Mouse (Mus musculus) neural tube, embryonic 12.5 days (tissue): ENCODE data around the gene Pex7. TPM values are rescaled to one million over a fixed set of nuclear protein-coding genes. Genes with fewer than 3 reads are reported as not detected.
A peak's percentile ranks its signal among the peaks of the same experiment; 100 is the strongest.

Source experiments
- ATAC-seq: fragments of 200-750 bp; cut with Nextera tagmentation; 2 replicates; pipeline ENCODE4 v1.8.0; 2017; ENCODE audit warnings: low read depth, mild to moderate bottlenecking, moderate TSS enrichment, moderate library complexity; ENCODE audit not compliant: low FRiP score
- H3K27ac ChIP-seq: fragments of 300-500 bp; sonication (generic); 2 replicates; pipeline ENCODE4 v1.5.1; 2016
- H3K27me3 ChIP-seq: fragments of 300-500 bp; sonication (generic); replicated peaks from 2 replicates; pipeline ENCODE4 v1.6.1; 2016; ENCODE audit warnings: mild to moderate bottlenecking
- H3K36me3 ChIP-seq: fragments of 300-500 bp; sonication (generic); 2 replicates; pipeline ENCODE4 v1.6.1; 2016; ENCODE audit warnings: mild to moderate bottlenecking
- H3K4me1 ChIP-seq: fragments of 300-500 bp; sonication (generic); 2 replicates; pipeline ENCODE4 v1.6.1; 2016
- H3K4me2 ChIP-seq: fragments of 300-500 bp; sonication (generic); replicated peaks from 2 replicates; pipeline ENCODE4 v1.6.1; 2016; ENCODE audit warnings: mild to moderate bottlenecking
- H3K4me3 ChIP-seq: fragments of 300-500 bp; sonication (generic); 2 replicates; pipeline ENCODE4 v1.5.1; 2016
- H3K9ac ChIP-seq: fragments of 300-500 bp; sonication (generic); 2 replicates; pipeline ENCODE4 v1.6.1; 2016; ENCODE audit warnings: mild to moderate bottlenecking
- H3K9me3 ChIP-seq: fragments of 300-500 bp; sonication (generic); 2 replicates; pipeline ENCODE4 v1.6.1; 2016; ENCODE audit warnings: mild to moderate bottlenecking
- WGBS: fragments of 180-500 bp; shearing (Covaris S2); methylation state at CpG from one replicate; pipeline ENCODE4 v1.1.7; 2016; 5-methylcytosine and 5-hydroxymethylcytosine counted together
- polyA plus RNA-seq: library from polyadenylated mRNA; unstranded; fragments of >200 nt; fragmentation: Nextera tagmentation; extraction: Ambion mirVana; gene quantifications from 2 replicates; pipeline ENCODE4 v1.2.1, GENCODE M21; 2016

Gene Pex7
- polyA plus RNA-seq: 24.8 and 26.4 TPM in 2 replicates

DNA sequence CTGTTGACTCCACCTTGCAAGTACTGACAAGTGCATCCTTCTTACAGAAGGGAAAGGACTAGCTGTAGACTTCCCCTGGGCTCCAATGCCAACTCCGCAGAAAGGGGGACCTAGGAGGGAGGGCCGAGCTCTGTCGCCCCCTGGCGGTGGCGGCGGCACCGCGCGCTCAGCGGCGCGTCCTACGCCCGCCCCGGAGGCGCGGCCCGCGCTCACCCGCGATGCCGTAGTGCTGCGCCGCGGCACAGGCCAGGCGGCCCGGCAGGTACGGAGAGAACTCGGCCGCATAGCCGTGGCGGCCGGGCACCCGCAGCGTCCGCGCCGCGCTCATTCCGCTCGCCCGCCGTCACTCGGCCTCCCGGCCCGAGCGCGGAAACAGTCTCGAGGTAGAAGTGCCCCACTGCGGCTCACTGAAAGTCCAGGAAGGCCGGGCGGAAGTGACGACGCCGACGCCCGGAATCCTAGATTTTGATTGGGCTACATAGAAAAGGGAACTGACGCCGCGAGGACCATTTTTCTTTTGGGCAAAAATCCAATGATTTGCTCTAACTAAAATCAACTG lies at the start of gene Pex7:
Gene Pex7, minus strand, starts transcription at position 444 of the 559 bp plus-strand sequence.
- peak; percentile 99 for ATAC-seq
- H3K9me3 ChIP-seq: no peaks in the 10 kb centered on the region
- peak within 1 kb of the TSS; percentile 83 for H3K9ac ChIP-seq
- no peaks in the 10 kb centered on the region for H3K27me3 ChIP-seq
- WGBS: under 1% methylated on average over 60 of the region's 60 CpGs
- peak within 1 kb of the TSS; percentile 76 for H3K4me3 ChIP-seq
- no peaks in the 10 kb centered on the region for H3K36me3 ChIP-seq
- H3K4me2 ChIP-seq: peak within 1 kb of the TSS; percentile 31
- no peaks in the 10 kb centered on the region for H3K4me1 ChIP-seq
- H3K27ac ChIP-seq: peak within 1 kb of the TSS; percentile 91; the same call in 1 of the 2 replicates

DNA sequence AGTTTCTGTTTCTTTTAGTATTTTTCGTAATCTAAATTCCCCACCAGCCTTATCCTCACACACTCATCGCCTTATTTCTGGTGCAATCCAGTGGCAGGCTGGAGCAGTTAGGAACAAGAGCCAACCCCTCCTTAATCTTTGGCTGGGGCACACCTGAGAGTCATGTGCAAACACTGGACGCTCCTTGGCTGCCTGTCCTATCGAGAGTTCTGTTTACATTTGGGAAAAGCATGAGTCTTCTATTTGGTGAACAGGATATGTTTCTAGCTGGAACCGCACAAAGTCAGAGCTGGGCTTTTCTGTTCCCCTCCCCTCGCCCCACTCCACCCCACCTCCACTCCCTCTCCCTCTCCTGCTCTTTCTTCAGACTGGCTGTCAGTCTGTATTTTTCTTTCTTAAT lies 49.3 kb upstream of the Pex7 start:
- no peak for ATAC-seq
- WGBS: 89% methylated on average over 6 of the region's 6 CpGs
- H3K4me3 ChIP-seq: no peak overlapping the region
- H3K27me3 ChIP-seq: no peaks in the 10 kb centered on the region
- H3K36me3 ChIP-seq: no peaks in the 10 kb centered on the region
- H3K9me3 ChIP-seq: no peaks in the 10 kb centered on the region
- H3K27ac ChIP-seq: no peak overlapping the region
- no peaks in the 10 kb centered on the region for H3K4me1 ChIP-seq
- no peak overlapping the region for H3K4me2 ChIP-seq
- H3K9ac ChIP-seq: no peak overlapping the region

DNA sequence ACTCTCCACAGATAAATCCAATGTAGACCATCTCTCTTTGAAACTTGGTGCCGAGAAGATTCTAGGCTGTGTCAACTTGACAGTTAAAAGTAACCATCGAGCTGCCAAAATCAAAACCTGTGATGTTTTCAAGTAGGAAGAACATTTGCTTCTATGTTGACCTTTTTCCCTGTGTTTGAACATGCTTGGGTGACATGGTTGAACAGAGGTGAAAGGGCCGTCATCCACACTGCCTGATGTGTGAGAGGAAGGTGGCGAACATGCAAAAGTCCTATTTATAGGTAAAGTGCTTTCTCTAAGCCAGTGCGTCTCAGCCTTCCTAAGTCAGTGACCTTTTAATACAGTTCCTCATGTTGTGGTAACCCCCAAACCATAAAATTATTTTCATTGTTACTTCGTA lies 48.3 kb upstream of the Pex7 start:
- no peak for ATAC-seq
- 89% methylated on average over 6 of the region's 6 CpGs for WGBS

DNA sequence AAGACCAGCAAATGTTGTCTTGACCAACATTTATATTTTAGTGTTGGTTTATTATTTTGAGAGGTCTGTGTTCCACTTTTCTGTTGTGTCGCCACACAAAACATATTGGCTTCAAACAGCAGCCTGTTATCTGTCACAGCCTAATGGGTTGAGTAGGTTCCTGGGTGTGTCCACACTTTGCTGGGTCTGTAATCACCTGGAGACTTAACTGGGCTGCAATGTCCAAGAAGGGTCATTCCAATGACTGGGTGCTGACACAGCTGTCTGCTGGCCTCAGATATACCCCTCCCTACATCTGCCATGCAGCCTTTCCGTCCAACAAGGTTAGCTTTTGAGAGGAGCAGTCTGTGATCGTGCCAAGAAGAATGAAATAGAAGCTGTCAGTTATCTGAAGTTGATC lies 47.1 kb upstream of the Pex7 start:
- Histone ChIP-seq H3K9me3 (no peaks in the 10 kb centered on the region), H3K4me1 (no peaks in the 10 kb centered on the region), H3K4me3 (no peak overlapping the region), H3K27me3 (no peaks in the 10 kb centered on the region), H3K4me2 (no peak overlapping the region), H3K36me3 (no peaks in the 10 kb centered on the region), H3K27ac (no peak overlapping the region), H3K9ac (no peak overlapping the region)
- no peak for ATAC-seq
- WGBS: 83% methylated on average over 3 of the region's 3 CpGs

More for the DNA sequence above, 48.3 kb upstream of the Pex7 start:
- Histone ChIP-seq H3K36me3 (no peaks in the 10 kb centered on the region), H3K27me3 (no peaks in the 10 kb centered on the region), H3K4me1 (no peaks in the 10 kb centered on the region), H3K27ac (no peak overlapping the region), H3K4me3 (no peak overlapping the region), H3K9ac (no peak overlapping the region), H3K9me3 (no peaks in the 10 kb centered on the region), H3K4me2 (no peak overlapping the region)

DNA sequence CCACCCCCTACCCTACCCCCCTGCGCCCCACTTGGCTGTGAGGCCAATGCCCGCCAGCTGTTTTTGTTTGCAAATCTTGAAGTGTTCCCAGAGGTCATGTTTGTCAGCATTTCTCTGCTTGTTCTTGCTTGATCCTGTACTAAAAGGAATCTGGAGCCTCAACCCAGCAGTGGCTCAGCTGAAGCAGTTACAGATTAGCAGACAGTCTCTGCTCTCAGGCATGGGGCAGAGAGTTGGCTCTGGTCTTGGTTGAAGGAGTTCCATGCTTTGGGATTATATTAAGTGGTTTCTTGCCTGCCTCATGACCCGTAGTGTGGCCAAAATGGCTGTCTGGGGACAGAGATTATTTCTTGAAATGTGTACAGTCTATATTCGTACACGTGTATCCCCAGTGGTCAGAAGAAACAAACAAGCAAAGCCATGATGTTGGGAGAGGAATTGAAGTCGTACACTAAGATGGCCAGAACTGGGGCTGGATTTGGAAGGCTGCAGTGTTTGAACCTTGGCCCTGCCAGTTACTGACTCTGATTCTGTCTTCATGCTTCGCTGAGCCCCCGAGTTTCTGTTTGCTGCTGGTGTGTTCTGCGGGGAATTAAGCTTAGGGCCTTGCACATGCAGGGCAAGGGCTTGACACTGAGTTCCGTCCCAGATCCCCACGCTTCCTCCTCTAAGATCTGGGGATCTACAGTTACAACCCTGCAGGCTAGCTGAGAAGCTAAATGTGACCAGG lies 45.7 kb upstream of the Pex7 start:
- Histone ChIP-seq H3K4me3 (no peak overlapping the region), H3K4me1 (no peaks in the 10 kb centered on the region), H3K27ac (no peak overlapping the region), H3K4me2 (no peak overlapping the region), H3K36me3 (no peaks in the 10 kb centered on the region), H3K9ac (no peak overlapping the region), H3K9me3 (no peaks in the 10 kb centered on the region), H3K27me3 (no peaks in the 10 kb centered on the region)
- 92% methylated on average over 11 of the region's 11 CpGs for WGBS
- ATAC-seq: no peak

DNA sequence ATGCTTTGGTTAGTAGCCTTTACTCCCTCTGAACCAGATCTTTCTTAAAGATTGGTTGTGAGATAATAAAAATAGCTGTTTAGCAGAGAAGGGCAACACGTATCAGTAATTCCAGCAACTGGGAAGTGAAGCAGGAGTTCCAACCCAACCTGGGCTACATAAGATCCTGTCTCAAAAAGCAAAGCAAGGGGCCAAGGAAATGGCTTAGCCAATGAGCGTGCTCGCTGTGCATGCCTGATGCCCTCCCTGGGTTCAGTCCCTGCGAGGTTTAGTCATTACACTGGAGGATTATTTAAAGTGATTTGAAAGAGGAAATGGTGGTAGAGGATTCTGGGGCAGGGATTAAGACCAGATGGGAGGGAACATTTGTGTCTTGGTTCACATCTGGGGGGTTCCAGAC lies 41.6 kb upstream of the Pex7 start:
- no peaks in the 10 kb centered on the region for H3K9me3 ChIP-seq
- H3K27ac ChIP-seq: no peak overlapping the region
- H3K4me3 ChIP-seq: no peak overlapping the region
- H3K9ac ChIP-seq: no peak overlapping the region
- H3K4me1 ChIP-seq: no peaks in the 10 kb centered on the region
- ATAC-seq: no peak
- 87% methylated on average over 4 of the region's 4 CpGs for WGBS
- no peaks in the 10 kb centered on the region for H3K27me3 ChIP-seq
- no peaks in the 10 kb centered on the region for H3K36me3 ChIP-seq
- H3K4me2 ChIP-seq: no peak overlapping the region

DNA sequence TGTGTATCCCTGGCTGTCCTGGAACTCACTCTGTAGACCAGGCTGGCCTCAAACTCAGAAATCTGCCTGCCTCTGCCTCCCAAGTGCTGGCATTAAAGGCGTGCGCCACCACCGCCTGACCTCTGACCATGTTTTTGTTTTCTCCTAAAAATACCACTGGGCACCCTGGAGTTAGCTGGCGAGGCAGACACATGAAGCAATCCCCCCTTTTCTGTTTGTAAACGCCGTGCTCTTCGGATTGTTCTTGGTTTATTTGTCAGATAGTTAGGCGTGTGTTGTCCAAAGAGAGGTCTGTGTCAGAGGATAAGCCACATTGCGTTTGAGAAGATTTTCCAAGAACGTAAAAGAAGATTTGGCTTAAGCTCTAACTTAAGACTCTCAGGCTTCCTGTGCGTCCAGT lies 40.9 kb upstream of the Pex7 start:
- no peaks in the 10 kb centered on the region for H3K4me1 ChIP-seq
- no peaks in the 10 kb centered on the region for H3K9me3 ChIP-seq
- no peak overlapping the region for H3K27ac ChIP-seq
- no peaks in the 10 kb centered on the region for H3K27me3 ChIP-seq
- no peak for ATAC-seq
- WGBS: 91% methylated on average over 11 of the region's 11 CpGs
- H3K4me2 ChIP-seq: no peak overlapping the region
- H3K4me3 ChIP-seq: no peak overlapping the region
- no peak overlapping the region for H3K9ac ChIP-seq
- H3K36me3 ChIP-seq: no peaks in the 10 kb centered on the region

DNA sequence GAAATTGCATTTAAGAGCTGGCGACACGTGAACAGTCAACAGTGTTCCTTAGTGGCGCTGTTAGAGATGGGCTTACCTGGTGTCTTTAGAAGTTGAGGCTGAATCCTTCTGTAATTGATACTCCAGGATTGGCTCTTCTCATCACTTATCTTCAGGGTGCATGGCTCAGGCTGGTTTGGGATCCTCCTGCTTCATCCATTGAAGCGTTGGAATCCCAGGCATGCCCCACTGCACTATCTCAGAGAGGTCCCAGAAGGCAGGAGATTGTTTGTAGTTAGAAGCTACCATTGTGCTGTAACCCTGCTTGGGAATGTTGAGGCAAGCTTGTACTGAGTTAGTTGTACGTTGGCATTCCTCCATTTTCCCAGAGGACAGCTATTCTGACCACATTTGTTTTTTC lies 40.4 kb upstream of the Pex7 start:
- ATAC-seq: no peak
- no peak overlapping the region for H3K27ac ChIP-seq
- H3K4me2 ChIP-seq: no peak overlapping the region
- H3K9me3 ChIP-seq: no peaks in the 10 kb centered on the region
- H3K4me1 ChIP-seq: no peaks in the 10 kb centered on the region
- no peak overlapping the region for H3K4me3 ChIP-seq
- no peaks in the 10 kb centered on the region for H3K27me3 ChIP-seq
- H3K36me3 ChIP-seq: no peaks in the 10 kb centered on the region
- no peak overlapping the region for H3K9ac ChIP-seq
- WGBS: 94% methylated on average over 5 of the region's 5 CpGs

DNA sequence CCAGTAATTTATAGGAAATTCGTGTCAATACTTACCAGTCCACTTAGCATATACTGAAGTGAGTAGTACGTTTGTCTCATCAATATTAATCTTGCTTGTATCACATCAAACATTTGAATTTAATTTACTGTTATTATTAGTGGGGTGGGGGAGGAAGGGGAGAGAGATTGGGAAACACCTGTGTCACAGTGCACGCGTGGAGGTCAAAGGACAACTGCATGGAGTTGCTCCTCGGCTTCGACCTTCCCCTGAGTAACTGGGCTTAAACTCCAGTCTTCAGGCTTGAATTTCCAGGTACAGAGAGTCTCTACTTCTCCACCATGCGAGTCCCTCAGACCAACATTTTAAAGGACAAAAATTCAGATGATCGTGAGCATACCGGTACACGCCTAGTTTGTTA lies 40.0 kb upstream of the Pex7 start:
- WGBS: 94% methylated on average over 10 of the region's 10 CpGs
- H3K27ac ChIP-seq: no peak overlapping the region
- no peaks in the 10 kb centered on the region for H3K9me3 ChIP-seq
- no peak overlapping the region for H3K9ac ChIP-seq
- H3K4me2 ChIP-seq: no peak overlapping the region
- H3K27me3 ChIP-seq: no peaks in the 10 kb centered on the region
- H3K4me3 ChIP-seq: no peak overlapping the region
- no peak for ATAC-seq
- H3K36me3 ChIP-seq: no peaks in the 10 kb centered on the region
- H3K4me1 ChIP-seq: no peaks in the 10 kb centered on the region

DNA sequence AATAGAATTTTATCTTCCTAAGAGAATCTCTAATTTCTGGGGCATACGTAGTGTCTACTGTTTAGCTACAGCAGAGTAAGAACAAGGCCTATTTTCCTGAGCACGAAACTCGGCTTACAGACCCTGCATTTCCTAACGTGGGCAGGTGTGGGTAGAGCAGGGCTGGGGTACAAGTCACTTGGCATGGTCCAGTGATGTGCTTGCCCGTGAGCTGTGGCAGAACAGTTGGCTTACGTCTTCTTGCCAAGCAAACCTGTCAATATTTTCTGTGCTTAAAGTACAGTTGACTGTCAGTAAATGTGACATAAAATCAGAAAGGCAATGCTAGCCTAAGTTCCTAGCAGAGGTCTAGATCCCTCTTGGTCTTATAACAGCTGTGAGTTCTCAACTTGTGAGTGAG lies 39.2 kb upstream of the Pex7 start:
- Histone ChIP-seq H3K9ac (no peak overlapping the region), H3K4me1 (no peaks in the 10 kb centered on the region), H3K27ac (no peak overlapping the region), H3K4me2 (no peak overlapping the region), H3K36me3 (no peaks in the 10 kb centered on the region), H3K27me3 (no peaks in the 10 kb centered on the region), H3K4me3 (no peak overlapping the region), H3K9me3 (no peaks in the 10 kb centered on the region)
- ATAC-seq: no peak
- 94% methylated on average over 6 of the region's 6 CpGs for WGBS

DNA sequence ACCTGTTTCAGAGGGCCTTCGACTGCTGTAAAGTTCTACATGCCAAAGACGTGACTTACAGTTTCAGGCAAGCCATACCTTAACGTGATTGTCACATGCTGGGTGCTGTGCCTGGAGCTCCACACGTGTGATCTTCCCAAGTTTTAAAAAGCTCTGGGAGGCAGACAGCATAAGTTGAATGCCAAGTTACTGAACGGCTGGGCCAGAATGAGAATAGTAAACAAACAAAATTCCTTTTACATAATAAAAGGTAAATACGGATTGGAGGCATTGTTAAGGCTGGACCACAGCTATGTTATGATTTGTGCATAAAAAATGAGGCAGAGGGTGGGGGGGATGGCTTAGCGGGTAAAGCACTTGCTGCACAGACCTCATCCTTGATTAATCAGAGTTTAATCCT lies 38.2 kb upstream of the Pex7 start:
- 91% methylated on average over 7 of the region's 7 CpGs for WGBS
- no peak for ATAC-seq

DNA sequence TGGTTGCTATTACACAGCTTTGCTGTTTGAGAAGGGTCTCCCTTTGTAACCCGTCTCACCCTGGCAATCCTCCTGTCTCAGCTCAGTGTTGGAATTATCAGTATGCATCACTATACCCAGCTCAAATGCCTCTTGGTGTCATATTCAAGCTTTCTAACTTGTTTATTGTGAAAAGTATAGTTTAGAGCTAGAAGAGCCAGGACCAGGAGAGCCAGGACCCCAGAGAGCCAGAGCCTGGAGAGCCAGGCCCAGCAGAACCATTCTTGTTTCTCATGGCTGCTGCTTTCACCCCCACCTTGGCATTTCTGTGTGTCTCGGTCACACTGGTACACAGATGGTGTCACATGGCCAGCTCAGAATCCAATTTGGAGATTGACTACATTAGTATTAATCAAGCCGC lies 35.1 kb upstream of the Pex7 start:
- Histone ChIP-seq H3K27me3 (no peaks in the 10 kb centered on the region), H3K4me3 (no peak overlapping the region), H3K36me3 (no peaks in the 10 kb centered on the region), H3K9me3 (no peaks in the 10 kb centered on the region), H3K4me2 (no peak overlapping the region), H3K9ac (no peak overlapping the region), H3K4me1 (no peaks in the 10 kb centered on the region), H3K27ac (no peak overlapping the region)
- no peak for ATAC-seq
- 96% methylated on average over 3 of the region's 3 CpGs for WGBS

More for the DNA sequence above, 38.2 kb upstream of the Pex7 start:
- Histone ChIP-seq H3K9me3 (no peaks in the 10 kb centered on the region), H3K9ac (no peak overlapping the region), H3K4me1 (no peaks in the 10 kb centered on the region), H3K4me3 (no peak overlapping the region), H3K36me3 (no peaks in the 10 kb centered on the region), H3K27me3 (no peaks in the 10 kb centered on the region), H3K27ac (no peak overlapping the region), H3K4me2 (no peak overlapping the region)

DNA sequence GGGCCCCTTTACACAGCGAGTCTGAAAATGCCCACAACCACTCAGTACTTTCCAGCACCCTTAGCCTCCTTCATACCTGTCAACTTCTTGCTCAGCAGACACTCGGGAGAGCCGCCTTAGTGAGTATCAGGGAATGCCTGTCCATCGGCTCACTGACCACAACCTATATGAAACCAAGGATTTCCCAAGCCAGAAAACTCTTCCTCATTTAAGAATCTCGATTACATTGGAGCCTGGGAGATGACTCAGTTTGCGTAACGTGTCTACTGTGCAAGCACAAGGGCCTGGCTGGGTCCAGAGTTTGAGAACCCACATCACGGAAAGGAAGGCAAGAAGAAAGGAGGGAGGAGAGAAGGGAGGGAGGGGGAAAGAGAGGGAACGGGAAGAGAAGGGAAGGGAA lies 34.4 kb upstream of the Pex7 start:
- no peak overlapping the region for H3K27ac ChIP-seq
- no peaks in the 10 kb centered on the region for H3K36me3 ChIP-seq
- WGBS: 85% methylated on average over 9 of the region's 9 CpGs
- H3K4me3 ChIP-seq: no peak overlapping the region
- peaks cover 1% of the 10 kb centered on the region; the same call in 1 of the 2 replicates for H3K27me3 ChIP-seq
- H3K9ac ChIP-seq: no peak overlapping the region
- H3K9me3 ChIP-seq: no peaks in the 10 kb centered on the region
- ATAC-seq: no peak
- no peak overlapping the region for H3K4me2 ChIP-seq
- H3K4me1 ChIP-seq: no peaks in the 10 kb centered on the region
